Mouse (Mus musculus) ES-E14 (cell line): Measurements from ENCODE around the gene Cemip. TPM values are rescaled to one million over a fixed set of nuclear protein-coding genes. Genes with fewer than 3 reads are reported as not detected.

Source experiments
- DNase-seq: peaks from one replicate; pipeline ENCODE4 v3.0.0-alpha.2; 2013; ENCODE audit warnings: low read depth, low spot score
- H3K27ac ChIP-seq: 2 replicates; pipeline ENCODE4 v1.5.1; 2012; ENCODE audit warnings: low read depth, mild to moderate bottlenecking, low read length, moderate library complexity, mixed read lengths; ENCODE audit not compliant: poor library complexity, insufficient read depth, severe bottlenecking
- H3K36me3 ChIP-seq: 2 replicates; pipeline ENCODE4 v1.6.1; 2012; ENCODE audit warnings: mild to moderate bottlenecking, low read length, moderate library complexity, mixed read lengths; ENCODE audit not compliant: control insufficient read depth, poor library complexity, insufficient read depth, severe bottlenecking
- H3K4me1 ChIP-seq, 2 experiments: fragments of 150-350 bp in 1 of 2; sonication (generic) in 1 of 2; 2 replicates each; pipeline ENCODE4 v1.6.1; 2012; ENCODE audit warnings: low read length in 2 of 2, mild to moderate bottlenecking in 1 of 2, mixed read lengths in 1 of 2; ENCODE audit not compliant: control insufficient read depth in 2 of 2, insufficient read depth in 2 of 2, poor library complexity in 1 of 2
- H3K4me3 ChIP-seq, 2 experiments: fragments of 150-350 bp in 1 of 2; sonication (generic) in 1 of 2; 2 replicates each; pipeline ENCODE4 v1.5.1; 2012; ENCODE audit warnings: low read length in 2 of 2, low read depth in 1 of 2, mild to moderate bottlenecking in 1 of 2, mixed read lengths in 1 of 2; ENCODE audit not compliant: insufficient read depth in 1 of 2, poor library complexity in 1 of 2, severe bottlenecking in 1 of 2
- H3K9ac ChIP-seq: 2 replicates; pipeline ENCODE4 v1.6.1; 2012; ENCODE audit warnings: low read depth, mild to moderate bottlenecking, low read length, mixed read lengths; ENCODE audit not compliant: poor library complexity, insufficient read depth, severe bottlenecking
- H3K9me3 ChIP-seq: fragments of 150-350 bp; sonication (generic); 2 replicates; pipeline ENCODE4 v1.6.1; 2012; ENCODE audit warnings: low read depth, mild to moderate bottlenecking, low read length; ENCODE audit not compliant: control insufficient read depth, insufficient read depth
- CHD2 ChIP-seq: IDR thresholded peaks from 2 replicates; pipeline ENCODE4 v1.6.1; 2014; ENCODE audit warnings: mild to moderate bottlenecking, low read depth, low read length, inconsistent platforms
- HCFC1 ChIP-seq: IDR thresholded peaks from 2 replicates; pipeline ENCODE4 v1.6.1; 2012; ENCODE audit warnings: low read length, inconsistent platforms, borderline replicate concordance; ENCODE audit not compliant: insufficient read depth
- MAFK ChIP-seq: IDR thresholded peaks from 2 replicates; pipeline ENCODE4 v1.6.1; 2014; ENCODE audit warnings: mild to moderate bottlenecking, low read depth, low read length, inconsistent platforms; ENCODE audit not compliant: insufficient read depth
- ZC3H11A ChIP-seq: IDR thresholded peaks from 2 replicates; pipeline ENCODE4 v1.6.1; 2012; ENCODE audit warnings: low read depth, mild to moderate bottlenecking, inconsistent platforms, low read length, borderline replicate concordance
- ZNF384 ChIP-seq: IDR thresholded peaks from 2 replicates; pipeline ENCODE4 v1.6.1; 2012; ENCODE audit warnings: low read depth, low read length, inconsistent platforms
- in situ Hi-C, 2 experiments: fragments of 600-800 bp; cut with MboI; formaldehyde crosslinking; loops; one replicate each; pipeline ENCODE4 v1.15.1; 2025; ENCODE audit warnings: low sequenced_read_pairs in 2 of 2, inconsistent platforms in 1 of 2; ENCODE audit not compliant: unreplicated experiment in 2 of 2
- total RNA-seq: library from RNA; depleted of rRNA; stranded (reverse); fragments of 300-350 nt; gene quantifications from 2 replicates; pipeline ENCODE4 v1.2.3, GENCODE M21; 2012

Gene Cemip
- total RNA-seq, 1 experiment, result 3.9 TPM

- no peak for TF ChIP-seq MAFK
- TF ChIP-seq ZNF384, result no peak
- no peak overlapping the region for H3K9ac ChIP-seq
- no peak overlapping the region for H3K27ac ChIP-seq
- H3K9me3 ChIP-seq, result no peaks in the 10 kb centered on the region
- DNase-seq, result no peak
- H3K4me1 ChIP-seq, result 0 out of 4 replicates have a peak, but pooled peaks cover 0 to 2% of the 10 kb centered on the region in 2 experiments
- H3K36me3 ChIP-seq, result no peaks in the 10 kb centered on the region
- H3K4me3 ChIP-seq, result no peak overlapping the region
- in situ Hi-C loops, result no loop called here
Measured at GRCm38 (mm10) chr7:83975283-83975682, 111.0 kb downstream of the Cemip start.

DNA sequence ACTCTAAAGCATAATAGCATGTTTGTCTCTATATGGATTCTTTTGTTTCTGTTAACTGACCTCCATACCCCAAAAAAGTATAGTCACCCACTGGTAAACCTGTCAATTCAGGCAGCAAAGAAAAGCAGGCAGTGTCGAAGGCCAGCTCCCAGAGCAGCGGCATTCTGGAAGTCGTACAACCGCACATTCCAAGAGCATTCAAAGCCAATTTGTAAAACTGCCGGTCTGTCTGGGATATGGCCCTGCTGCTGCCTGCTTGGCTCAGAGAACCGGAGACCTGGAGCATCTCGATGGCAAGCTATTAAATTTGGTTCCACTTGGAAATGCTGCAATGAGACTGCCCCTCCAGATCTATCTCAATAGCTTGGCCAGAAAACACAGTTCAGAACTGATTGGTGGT lies 113.8 kb downstream of the Cemip start:
- Histone ChIP-seq H3K36me3 (no peaks in the 10 kb centered on the region), H3K4me1 (peaks cover 0 to 4% of the 10 kb centered on the region in 2 experiments; a peak in 1 of 4 replicates), H3K4me3 (no peak overlapping the region), H3K9ac (no peak overlapping the region), H3K9me3 (no peaks in the 10 kb centered on the region), H3K27ac (no peak overlapping the region)
- no peak for DNase-seq
- in situ Hi-C loops, result no loop called here
- TF ChIP-seq ZC3H11A (no peak), MAFK (no peak), HCFC1 (no peak), ZNF384 (no peak), CHD2 (no peak)

DNA sequence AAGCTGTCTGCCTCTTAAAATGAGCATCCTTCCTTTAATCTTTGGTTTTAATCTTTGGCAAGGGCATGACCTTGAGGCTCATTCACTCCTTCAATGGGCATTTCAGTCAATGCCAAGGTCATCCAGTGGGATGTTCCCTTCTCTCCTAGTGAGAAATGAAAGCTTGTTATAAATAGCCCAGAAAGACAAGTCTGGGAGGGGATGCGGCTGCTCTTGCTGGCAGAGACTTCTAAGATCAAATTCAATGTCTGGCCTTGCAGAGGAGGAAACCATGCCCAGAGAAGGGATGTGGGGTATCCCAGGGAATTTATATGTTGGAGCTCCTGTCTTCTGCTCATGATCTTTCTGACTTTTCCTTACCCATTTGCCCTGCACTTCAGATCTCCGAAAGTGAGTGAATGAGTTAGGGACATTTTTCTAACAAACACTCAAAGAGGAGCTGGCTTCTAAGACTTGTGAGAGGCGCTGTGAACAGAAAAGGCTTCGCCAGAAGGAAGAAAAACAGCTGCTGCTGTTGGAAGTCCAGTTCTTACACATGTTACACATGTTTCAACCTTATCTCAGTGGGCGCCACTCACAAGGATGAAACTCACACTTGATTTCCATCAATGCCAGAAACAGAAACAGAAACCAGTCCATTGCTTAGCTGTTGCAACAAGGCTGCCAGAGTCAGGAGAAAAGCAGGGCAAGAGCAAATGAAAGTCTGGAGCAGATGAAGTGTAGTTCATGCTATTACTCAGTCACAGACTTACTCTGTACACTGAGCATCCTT lies 120.1 kb downstream of the Cemip start:
- TF ChIP-seq ZNF384 (no peak), ZC3H11A (no peak), HCFC1 (no peak), CHD2 (no peak), MAFK (no peak)
- H3K4me1 ChIP-seq, result peaks cover 0 to 4% of the 10 kb centered on the region in 2 experiments; a peak in 1 of 4 replicates
- no peak overlapping the region for H3K4me3 ChIP-seq
- no peak for DNase-seq
- H3K27ac ChIP-seq, result no peak overlapping the region
- in situ Hi-C loops, result no loop called here
- no peak overlapping the region for H3K9ac ChIP-seq
- no peaks in the 10 kb centered on the region for H3K9me3 ChIP-seq
- H3K36me3 ChIP-seq, result no peaks in the 10 kb centered on the region

- H3K9me3 ChIP-seq, result no peaks in the 10 kb centered on the region
- H3K27ac ChIP-seq, result no peak overlapping the region
- no peak for DNase-seq
- H3K4me3 ChIP-seq, result no peak overlapping the region
- no peak for TF ChIP-seq MAFK
- no peak for TF ChIP-seq CHD2
- TF ChIP-seq ZC3H11A, result no peak
- no peak for TF ChIP-seq HCFC1
- TF ChIP-seq ZNF384, result no peak
- no peaks in the 10 kb centered on the region for H3K36me3 ChIP-seq
- H3K9ac ChIP-seq, result no peak overlapping the region
- in situ Hi-C loops, result no loop called here
- peaks cover 0 to 1% of the 10 kb centered on the region in 2 experiments; a peak in 1 of 4 replicates for H3K4me1 ChIP-seq
Measured at GRCm38 (mm10) chr7:83965181-83965580, 121.1 kb downstream of the Cemip start.

DNA sequence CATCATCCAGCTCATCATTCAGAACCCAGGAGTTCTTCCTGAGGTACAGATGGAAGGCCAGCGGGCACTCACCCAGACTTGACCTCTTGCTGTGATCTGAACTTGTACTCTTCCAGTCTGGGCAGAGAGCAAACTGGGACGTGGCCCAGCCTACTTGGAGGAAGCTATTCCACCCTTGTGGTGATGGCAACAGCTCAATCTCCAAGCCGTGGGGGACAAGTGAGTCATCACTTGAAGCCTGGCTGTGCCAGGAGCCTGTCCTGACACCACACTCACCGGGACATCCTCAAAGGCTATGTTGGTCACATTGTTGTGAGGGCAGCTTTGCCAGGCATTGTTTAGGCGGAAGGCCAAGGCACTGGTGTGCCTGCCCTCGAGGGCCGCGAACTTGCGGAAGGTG lies 133.8 kb downstream of the Cemip start:
- in situ Hi-C loops, result no loop called here
- no peak for DNase-seq
- TF ChIP-seq ZNF384, result no peak
- no peak for TF ChIP-seq HCFC1
- TF ChIP-seq MAFK, result no peak
- TF ChIP-seq ZC3H11A, result no peak
- TF ChIP-seq CHD2, result no peak
- Histone ChIP-seq H3K9ac (no peak overlapping the region), H3K27ac (no peak overlapping the region), H3K4me3 (no peak overlapping the region), H3K4me1 (no peaks in the 10 kb centered on the region), H3K9me3 (no peaks in the 10 kb centered on the region), H3K36me3 (no peaks in the 10 kb centered on the region)
